In genomic region chr2:128229730-128230129, GRCm38 (mm10) we compare ENCODE assay signal across 25 mouse cellular contexts.
DNase-seq lines count a peak whose midpoint lies in the region; ATAC-seq and TF ChIP-seq lines count a peak whose summit lies in the region.
"Had no signal": no experiment of that assay in that cellular context is flagged by ENCODE, and none has a peak within 500 bp of the region (broad histone marks: within the 10 kb centered on the region; RNA-seq: fewer than 3 reads in every experiment).

No protein-coding gene starts in this region.

- TF ChIP-seq CTCF in C2C12 (IDR thresholded peaks at IDR 0.05; ENCODE audit: control insufficient read depth, insufficient read depth, insufficient read length) (no peak), MEL (IDR thresholded peaks at IDR 0.05 in 2 of 3, conservative IDR thresholded peaks at IDR 0.05 in 1 of 3; ENCODE audit: control insufficient read depth in 1 of 3, insufficient read depth in 1 of 3, low read depth in 2 of 3, low read length in 3 of 3, poor library complexity in 1 of 3, severe bottlenecking in 1 of 3) (no peak)

- H3K27me3 ChIP-seq in C2C12 (ENCODE audit: control insufficient read depth, insufficient read depth, insufficient read length) (no peaks in the 10 kb centered on the region), MEL (ENCODE audit: control insufficient read depth in 1 of 2, insufficient read depth in 2 of 2, low read length in 2 of 2) (no peaks in the 10 kb centered on the region), myocyte (ENCODE audit: control insufficient read depth, insufficient read depth, insufficient read length) (no peaks in the 10 kb centered on the region)
- H3K27me3 ChIP-seq: embryonic facial prominence, embryonic 13.5 days; forebrain, embryonic 12.5 days; hindbrain, embryonic 13.5 days; Patski had no signal

- H3K79me2 ChIP-seq in C2C12 (ENCODE audit: control insufficient read depth, insufficient read depth) (no peaks in the 10 kb centered on the region), MEL (ENCODE audit: control insufficient read depth, insufficient read depth, low read length, poor library complexity) (no peaks in the 10 kb centered on the region), myocyte (ENCODE audit: control insufficient read depth, insufficient read depth) (no peaks in the 10 kb centered on the region)

- 0 out of 2 replicates have a peak, but pooled peaks have one; percentile 32 for ATAC-seq in common myeloid progenitor, adult 5-6 weeks (replicated peaks; ENCODE audit: low read depth, poor library complexity, severe bottlenecking)
- ATAC-seq: forebrain, embryonic 16.5 days; hindbrain, postnatal 0 days; intestine, embryonic 16.5 days; Patski had no signal

- no peak overlapping the region for H3K9ac ChIP-seq in MEL (ENCODE audit: control insufficient read depth, low read depth, low read length, poor library complexity, severe bottlenecking)
- H3K9ac ChIP-seq: embryonic facial prominence, embryonic 13.5 days; forebrain, embryonic 12.5 days; hindbrain, embryonic 13.5 days had no signal

- peaks cover 18 to 22% of the 10 kb centered on the region in 2 experiments for H3K4me1 ChIP-seq in MEL (ENCODE audit: control insufficient read depth in 1 of 2, insufficient read depth in 2 of 2, low read length in 2 of 2)
- H3K4me1 ChIP-seq: forebrain, embryonic 12.5 days; hindbrain, embryonic 13.5 days had no signal

- TF ChIP-seq POLR2A in MEL (IDR thresholded peaks at IDR 0.05; ENCODE audit: control insufficient read depth in 1 of 2, insufficient read depth in 1 of 2, low read depth in 1 of 2, low read length in 2 of 2, poor library complexity in 1 of 2) (no peak), myocyte (IDR thresholded peaks at IDR 0.05; ENCODE audit: insufficient read length, low read depth) (no peak)

- no peak for TF ChIP-seq RAD21 in MEL (IDR thresholded peaks at IDR 0.05; ENCODE audit: low read depth, low read length)

- no peaks in the 10 kb centered on the region for H3K79me3 ChIP-seq in C2C12 (ENCODE audit: low read depth)

- H3K4me3 ChIP-seq in C2C12 (ENCODE audit: insufficient read depth, poor library complexity, severe bottlenecking), result no peak overlapping the region
- peak overlapping the region in 1 of 2 experiments; percentile 28; a peak in 1 of 4 replicates for H3K4me3 ChIP-seq in MEL (ENCODE audit: control insufficient read depth in 1 of 2, insufficient read depth in 1 of 2, low read depth in 2 of 2, low read length in 2 of 2)
- H3K4me3 ChIP-seq in myocyte, result no peak overlapping the region
- H3K4me3 ChIP-seq: embryonic facial prominence, embryonic 13.5 days; forebrain, embryonic 12.5 days; gastrocnemius, adult 2 months; hindbrain, embryonic 13.5 days had no signal

- H3K4me2 ChIP-seq in myocyte (ENCODE audit: low read depth), result peak overlapping the region; percentile 53
- H3K4me2 ChIP-seq: embryonic facial prominence, embryonic 13.5 days; forebrain, embryonic 12.5 days; hindbrain, embryonic 13.5 days had no signal

- no peak overlapping the region for H3ac ChIP-seq in C2C12 (ENCODE audit: control insufficient read depth, insufficient read length, low read depth)
- H3ac ChIP-seq in myocyte (ENCODE audit: control insufficient read depth, insufficient read length), result no peak overlapping the region

- peak; percentile 72 for DNase-seq in MEL (ENCODE audit: low read depth, low spot score)
- DNase-seq in urinary bladder, adult 2 months (ENCODE audit: low spot score), result no peak
- no peak for DNase-seq in frontal cortex, postnatal 10 days (ENCODE audit: low spot score in 2 of 2)
- no peak for DNase-seq in layer of hippocampus, adult 18-20 months (ENCODE audit: low spot score in 2 of 2)
- DNase-seq: adrenal gland, adult 2 months; adrenal gland, postnatal 25 days; B cell, adult 2 months; cerebellum, adult 8-10 months; cerebellum, postnatal 14 days; gastrocnemius, adult 2 months; gastrocnemius, postnatal 36 days; heart, adult 11 months; heart, postnatal 10 days; kidney, adult 2 months had no signal

- TF ChIP-seq EP300 in MEL (IDR thresholded peaks at IDR 0.05; ENCODE audit: low read depth in 1 of 2, low read length in 2 of 2), result peak; percentile 76 to 77

- H3K36me3 ChIP-seq in C2C12 (ENCODE audit: control insufficient read depth, insufficient read depth) (no peaks in the 10 kb centered on the region), MEL (ENCODE audit: control insufficient read depth in 1 of 2, insufficient read depth in 2 of 2, low read length in 2 of 2) (peaks cover 0 to 25% of the 10 kb centered on the region in 2 experiments; a peak in 2 of 4 replicates), myocyte (ENCODE audit: control insufficient read depth, insufficient read depth) (no peaks in the 10 kb centered on the region)
- H3K36me3 ChIP-seq: embryonic facial prominence, embryonic 13.5 days; forebrain, embryonic 12.5 days; G1E; hindbrain, embryonic 13.5 days had no signal

- no peaks in the 10 kb centered on the region for H3K9me3 ChIP-seq in MEL (replicated peaks; ENCODE audit: insufficient read depth, low read length)
- H3K9me3 ChIP-seq: embryonic facial prominence, embryonic 13.5 days; forebrain, embryonic 12.5 days; G1E; hindbrain, embryonic 13.5 days had no signal

- H3K27ac ChIP-seq in MEL (ENCODE audit: control insufficient read depth, low read depth, low read length), result no peak overlapping the region
- H3K27ac ChIP-seq: embryonic facial prominence, embryonic 13.5 days; forebrain, embryonic 12.5 days; gastrocnemius, adult 2 months; hindbrain, embryonic 13.5 days; hindbrain, postnatal 0 days had no signal

TF ChIP-seq in C2C12, 6 proteins besides CTCF, POLR2A, EP300 and RAD21:
- peak; percentile 36 for TF ChIP-seq FOSL1 (IDR thresholded peaks at IDR 0.05; ENCODE audit: insufficient read depth, low read length, poor library complexity, severe bottlenecking)
- no peak for TF ChIP-seq CEBPB (IDR thresholded peaks at IDR 0.05; ENCODE audit: low read depth)

TF ChIP-seq in MEL, 35 proteins besides CTCF, POLR2A, EP300 and RAD21 (continues in another document):
- TF ChIP-seq ETS1 (IDR thresholded peaks at IDR 0.05; ENCODE audit: low read depth, low read length) (peak; percentile 83), JUND (IDR thresholded peaks at IDR 0.05; ENCODE audit: low read depth, low read length) (no peak), USF2 (IDR thresholded peaks at IDR 0.05; ENCODE audit: borderline replicate concordance in 1 of 2, insufficient read depth in 1 of 2, low read depth in 1 of 2, low read length in 2 of 2) (no peak), GATA1 (IDR thresholded peaks at IDR 0.05; ENCODE audit: low read depth, low read length) (peak; percentile 88), MEF2A (IDR thresholded peaks at IDR 0.05; ENCODE audit: extremely low read depth, insufficient replicate concordance, low read depth, low read length, poor library complexity, severe bottlenecking) (0 out of 2 replicates have a peak, but pooled peaks have one; percentile 34), CHD2 (IDR thresholded peaks at IDR 0.05; ENCODE audit: low read length) (no peak), MAZ (IDR thresholded peaks at IDR 0.05; ENCODE audit: low read depth, low read length) (no peak), TAL1 (IDR thresholded peaks at IDR 0.05; ENCODE audit: low read length) (no peak), POLR2AphosphoS2 (IDR thresholded peaks at IDR 0.05; ENCODE audit: low read length) (no peak), ZKSCAN1 (IDR thresholded peaks at IDR 0.05; ENCODE audit: low read depth, low read length) (no peak), MYC (IDR thresholded peaks at IDR 0.05; ENCODE audit: low read depth, low read length) (no peak), USF1 (IDR thresholded peaks at IDR 0.05; ENCODE audit: low read depth, low read length) (no peak), UBTF (IDR thresholded peaks at IDR 0.05; ENCODE audit: borderline replicate concordance, insufficient read depth, low read depth, low read length) (no peak), GABPA (IDR thresholded peaks at IDR 0.05; ENCODE audit: low read depth, low read length) (no peak), TCF12 (IDR thresholded peaks at IDR 0.05; ENCODE audit: low read depth, low read length) (0 out of 2 replicates have a peak, but pooled peaks have one; percentile 39), E2F4 (IDR thresholded peaks at IDR 0.05; ENCODE audit: borderline replicate concordance, low read depth, low read length) (no peak), RCOR1 (IDR thresholded peaks at IDR 0.05; ENCODE audit: low read depth, low read length) (peak; percentile 76)

TF ChIP-seq in myocyte, 11 proteins besides CTCF, POLR2A, EP300 and RAD21:
- TF ChIP-seq REST (IDR thresholded peaks at IDR 0.05; ENCODE audit: insufficient read depth, insufficient read length), result no peak
- TF ChIP-seq MAX (IDR thresholded peaks at IDR 0.05; ENCODE audit: low read depth), result no peak
- TF ChIP-seq SRF (IDR thresholded peaks at IDR 0.05; ENCODE audit: control insufficient read depth, insufficient read length, low read depth), result no peak
